Mouse (Mus musculus) mouse trophoblast stem cell (cell line): Measurements from ENCODE around the gene Itm2c.

Experiments used
- in situ Hi-C, 2 experiments: fragments of 300-500 bp; cut with MseI, MboI; formaldehyde crosslinking; loops; 2 replicates in 1 of 2; 3 replicates in 1 of 2; pipeline ENCODE4 v1.15.1; 2025

Itm2c gene

GRCm38 (mm10) chr1:85933226-85933625, 39.1 kb downstream of the Itm2c start:
- in situ Hi-C loops, result loop anchor here in 1 of 2 experiments (5.0 kb wide), 1 partner anchor 74 kb away; no protein-coding TSS in a partner anchor

- in situ Hi-C loops, result loop anchor here in 1 of 2 experiments (5.0 kb wide), 1 partner anchor 73 kb away; no protein-coding TSS in a partner anchor
Measured at GRCm38 (mm10) chr1:85933631-85934465, 39.8 kb downstream of the Itm2c start.

- in situ Hi-C loops, result loop anchor here in 1 of 2 experiments (5.0 kb wide), 1 partner anchor 73 kb away; no protein-coding TSS in a partner anchor
Measured at GRCm38 (mm10) chr1:85934560-85934959, 40.5 kb downstream of the Itm2c start.

- in situ Hi-C loops, result loop anchor here in 1 of 2 experiments (5.0 kb wide), 1 partner anchor 72 kb away; no protein-coding TSS in a partner anchor
Measured at GRCm38 (mm10) chr1:85935148-85935852, 41.2 kb downstream of the Itm2c start.

GRCm38 (mm10) chr1:85936265-85936664, 42.2 kb downstream of the Itm2c start:
- in situ Hi-C loops, result loop anchor here in 1 of 2 experiments (5.0 kb wide), 1 partner anchor 71 kb away; no protein-coding TSS in a partner anchor

- in situ Hi-C loops, result loop anchor here in 1 of 2 experiments (5.0 kb wide), 1 partner anchor 70 kb away; no protein-coding TSS in a partner anchor
Measured at GRCm38 (mm10) chr1:85937323-85937722, 43.2 kb downstream of the Itm2c start.

- in situ Hi-C loops, result no loop called here
Measured at GRCm38 (mm10) chr1:85942318-85942717, 48.2 kb downstream of the Itm2c start.

- in situ Hi-C loops, result no loop called here
Measured at GRCm38 (mm10) chr1:85949085-85949684, 55.1 kb downstream of the Itm2c start.

GRCm38 (mm10) chr1:85955150-85955549, 61.1 kb downstream of the Itm2c start:
- in situ Hi-C loops, result no loop called here

- in situ Hi-C loops, result no loop called here
Measured at GRCm38 (mm10) chr1:85957290-85957689, 63.2 kb downstream of the Itm2c start.

- in situ Hi-C loops, result no loop called here
Measured at GRCm38 (mm10) chr1:85957942-85958619, 64.0 kb downstream of the Itm2c start.
